Mouse (Mus musculus) spleen, postnatal 4 days (tissue): ENCODE results near the gene Ccdc91.

ENCODE experiments used
- DNase-seq, 2 experiments: peaks; one replicate each; pipeline ENCODE4 v3.0.0; 2022; ENCODE audit warnings: low spot score in 2 of 2

The Ccdc91 gene

DNA sequence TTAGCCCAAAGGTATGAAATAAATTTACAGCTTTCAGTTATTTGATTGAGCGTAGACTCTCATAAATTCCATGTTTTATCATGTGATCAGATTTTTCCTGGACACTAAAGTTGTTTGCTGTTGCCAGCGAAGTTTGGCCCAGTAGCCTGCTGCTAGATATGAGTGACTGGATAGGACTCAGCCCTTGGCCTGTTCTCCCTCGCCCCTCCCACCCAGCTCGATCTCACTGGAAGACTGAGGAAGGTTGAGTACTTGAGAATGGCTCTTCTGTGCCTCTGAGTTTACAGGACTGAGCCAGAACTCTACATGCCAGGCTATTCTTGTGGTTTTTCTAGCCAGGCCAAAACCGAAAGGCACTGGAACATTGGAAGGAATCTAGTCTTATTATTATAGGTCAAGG, 93.6 kb downstream of the Ccdc91 start:
- DNase-seq: no peak

DNA sequence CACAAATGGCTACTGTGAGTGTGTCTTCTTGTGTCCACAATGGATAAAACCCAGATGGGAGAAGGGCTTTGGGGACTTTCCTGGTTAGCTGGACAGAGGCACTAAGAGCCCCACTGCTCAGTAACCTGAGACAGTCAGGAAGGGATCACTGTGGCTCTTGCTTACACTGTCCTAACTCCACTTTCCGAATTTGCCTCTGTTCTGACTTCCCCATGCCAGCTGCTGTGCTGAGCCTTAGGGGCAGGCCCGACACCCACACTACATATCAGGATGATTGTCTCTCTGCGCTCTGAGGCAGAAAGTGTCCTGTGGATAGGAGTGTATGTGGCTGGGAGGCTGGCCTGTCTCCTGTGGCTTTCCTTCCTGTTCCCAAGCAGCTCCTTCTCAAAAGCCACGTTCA, 97.5 kb downstream of the Ccdc91 start:
- DNase-seq: no peak

DNA sequence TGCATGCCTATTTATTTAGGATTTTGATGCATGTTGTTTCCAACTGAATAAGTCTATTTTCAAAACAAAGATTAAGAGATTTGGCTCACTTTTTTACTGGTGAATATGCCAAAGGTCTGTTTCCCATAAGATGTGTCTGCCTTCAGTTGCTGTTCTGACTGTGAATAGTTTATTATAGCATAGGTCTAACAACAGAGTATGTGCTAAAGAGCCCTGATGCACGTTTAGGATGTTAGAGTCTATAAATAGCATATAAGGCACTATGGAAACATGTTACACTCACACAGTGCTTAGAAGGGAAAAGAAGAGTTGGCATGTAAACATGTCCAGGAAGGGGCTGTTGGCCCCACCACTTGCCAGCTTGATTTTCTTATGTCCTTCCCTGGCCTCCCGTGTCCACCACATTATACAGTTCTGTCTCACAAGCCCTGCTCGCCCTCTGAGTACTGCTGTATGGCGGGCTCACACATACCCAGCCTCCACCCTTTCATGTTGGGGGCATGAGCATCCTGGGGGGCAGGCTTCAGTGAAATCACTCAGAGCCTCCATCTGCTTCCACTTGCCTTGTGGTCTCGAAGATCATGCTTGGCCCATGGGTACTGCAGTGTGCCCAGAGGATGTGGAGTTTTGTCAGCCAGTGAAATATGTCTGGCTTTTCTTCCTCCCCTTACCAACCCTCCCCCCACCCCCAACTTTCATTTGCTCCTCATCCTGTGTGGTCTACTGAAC, 99.0 kb downstream of the Ccdc91 start:
- DNase-seq: no peak

DNA sequence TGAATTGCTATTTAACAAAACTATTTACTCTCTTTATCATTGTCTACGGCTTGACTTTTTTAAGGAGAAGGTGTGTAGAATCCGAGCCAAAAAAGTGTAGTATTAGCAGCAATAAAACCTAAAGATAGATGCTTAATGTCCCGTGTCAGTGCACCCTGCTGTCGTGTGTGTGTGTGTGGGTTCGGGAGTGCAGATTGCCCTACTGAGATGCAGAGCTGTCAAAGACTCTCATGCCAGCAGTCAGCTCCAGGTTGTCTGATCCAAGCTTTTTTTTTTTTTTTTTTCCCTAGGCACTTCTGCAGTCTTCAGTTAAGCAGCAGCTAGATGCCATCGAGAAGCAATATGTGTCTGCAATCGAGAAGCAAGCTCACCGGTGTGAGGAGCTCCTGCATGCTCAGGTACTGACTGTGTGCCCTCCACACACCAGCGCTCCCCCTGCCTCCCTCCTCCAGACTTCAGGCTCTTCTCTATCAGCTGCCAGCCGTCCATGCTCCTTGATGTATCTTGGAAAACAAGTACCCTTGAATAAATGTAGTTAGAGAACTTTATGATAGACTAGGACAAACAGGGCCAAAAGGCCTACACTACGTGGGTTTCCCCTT, 99.7 kb downstream of the Ccdc91 start:
- no peak for DNase-seq

DNA sequence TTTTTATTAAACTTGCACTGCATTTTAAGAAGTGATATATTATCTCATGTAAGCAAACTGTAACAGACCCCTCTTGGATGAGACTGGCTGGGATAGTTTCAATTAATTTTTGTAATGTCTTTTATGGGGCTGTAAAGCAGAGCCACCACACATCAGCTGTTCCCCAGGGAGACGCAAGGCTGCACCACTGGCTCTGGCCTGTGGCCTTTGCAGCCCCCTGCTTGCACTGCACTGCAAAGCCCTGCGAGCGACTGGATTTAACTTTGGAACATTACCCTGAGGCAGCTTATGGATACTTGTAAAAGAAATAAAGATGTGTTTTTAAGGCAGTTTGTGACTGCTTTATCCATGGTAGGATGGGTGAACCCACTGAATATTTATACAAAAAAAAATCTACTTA, 112.0 kb downstream of the Ccdc91 start:
- DNase-seq: no peak

DNA sequence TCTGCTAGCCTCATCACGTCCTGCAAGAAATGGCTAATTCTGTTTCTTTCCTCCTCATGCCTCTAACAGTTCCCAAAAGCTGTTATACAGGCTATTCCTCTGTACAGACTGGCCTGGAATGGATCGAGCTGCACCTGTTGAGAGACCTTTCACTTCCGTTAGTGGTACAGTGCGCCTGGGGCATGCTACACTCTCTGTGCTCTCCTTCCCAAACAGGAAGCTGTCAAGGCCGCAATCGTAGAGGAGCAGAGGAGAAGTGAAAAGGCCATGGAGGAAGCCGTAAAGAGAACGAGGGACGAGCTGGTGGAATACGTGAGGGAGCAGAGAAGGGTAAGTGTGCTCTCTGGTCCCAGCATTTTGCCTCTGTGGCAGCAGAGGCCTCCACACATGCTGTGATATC, 131.0 kb downstream of the Ccdc91 start:
- DNase-seq: no peak

DNA sequence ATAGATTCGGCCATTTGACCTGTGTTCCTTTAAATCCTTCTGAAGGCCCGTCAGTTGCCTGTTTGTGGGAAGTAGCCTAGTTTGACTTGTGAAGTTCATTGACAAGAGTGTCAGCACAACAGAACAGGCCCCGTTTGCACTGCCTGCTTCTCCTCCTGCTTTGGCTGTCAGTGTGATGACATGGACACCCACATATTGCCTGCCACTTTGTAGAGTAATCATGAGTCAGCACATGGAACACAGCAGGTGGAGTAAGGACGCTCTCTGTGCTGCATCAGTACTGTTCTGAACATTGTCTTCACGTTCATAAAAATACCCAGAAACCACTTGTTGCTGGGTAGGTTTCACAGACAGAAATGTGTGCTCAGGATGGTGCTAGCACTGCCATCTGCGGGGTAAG, 132.0 kb downstream of the Ccdc91 start:
- no peak for DNase-seq

DNA sequence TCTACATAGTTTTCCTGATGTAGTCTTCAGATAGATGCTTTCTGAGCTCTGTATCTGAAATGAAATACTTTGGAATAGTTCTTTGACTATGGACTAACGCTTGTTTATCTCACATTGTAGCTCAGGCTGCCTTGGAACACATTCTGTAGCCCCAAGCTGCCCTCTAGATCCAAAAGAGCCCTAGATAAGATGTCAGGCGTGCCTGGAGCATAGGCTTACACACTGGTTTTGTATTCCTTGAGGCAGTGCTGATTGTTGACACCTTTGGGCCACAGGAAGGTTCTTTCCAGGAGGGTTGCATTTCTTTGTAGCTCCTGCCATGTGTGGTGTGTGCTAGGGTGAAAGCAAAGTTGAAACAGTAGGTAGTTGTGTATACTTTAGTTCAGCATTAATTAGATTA, 139.7 kb downstream of the Ccdc91 start:
- DNase-seq: no peak

DNA sequence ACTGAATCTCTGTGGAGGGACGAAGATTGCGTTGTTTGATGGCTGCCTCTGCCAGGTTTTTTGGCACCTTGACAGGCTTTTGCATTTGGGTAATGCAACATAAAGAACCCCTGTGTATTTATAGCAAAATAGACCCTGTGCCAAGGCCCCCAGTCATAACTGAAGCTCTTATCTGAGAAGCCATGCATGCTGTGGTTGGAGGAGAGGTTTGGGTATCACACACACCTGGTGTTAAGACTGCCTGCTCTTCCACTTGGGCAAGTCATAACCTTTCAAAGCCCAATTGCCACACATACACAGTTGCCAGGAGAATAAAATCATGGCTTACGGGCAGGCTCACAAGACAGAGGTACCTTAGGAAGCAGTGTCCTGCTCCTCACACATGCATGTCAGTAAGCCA, 147.5 kb downstream of the Ccdc91 start:
- DNase-seq: no peak

DNA sequence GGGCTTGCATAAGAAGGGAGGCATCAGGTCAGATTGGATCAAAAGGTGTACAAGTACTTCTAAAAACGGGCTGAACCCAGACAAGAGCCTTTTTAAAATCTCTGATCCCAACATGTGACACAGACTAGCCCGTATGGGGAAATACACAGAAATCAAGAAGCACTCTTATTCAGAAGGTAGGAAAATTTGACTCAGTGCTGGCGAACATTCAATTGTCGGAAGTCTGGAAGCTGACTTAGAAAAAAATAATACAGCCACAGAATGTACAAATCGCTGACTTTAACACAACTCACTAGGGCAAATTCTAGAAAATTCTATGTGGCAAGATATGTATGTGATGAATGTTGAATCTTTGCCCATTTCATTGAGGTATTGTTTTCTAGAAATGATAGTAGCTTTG, 160.8 kb downstream of the Ccdc91 start:
- no peak for DNase-seq

DNA sequence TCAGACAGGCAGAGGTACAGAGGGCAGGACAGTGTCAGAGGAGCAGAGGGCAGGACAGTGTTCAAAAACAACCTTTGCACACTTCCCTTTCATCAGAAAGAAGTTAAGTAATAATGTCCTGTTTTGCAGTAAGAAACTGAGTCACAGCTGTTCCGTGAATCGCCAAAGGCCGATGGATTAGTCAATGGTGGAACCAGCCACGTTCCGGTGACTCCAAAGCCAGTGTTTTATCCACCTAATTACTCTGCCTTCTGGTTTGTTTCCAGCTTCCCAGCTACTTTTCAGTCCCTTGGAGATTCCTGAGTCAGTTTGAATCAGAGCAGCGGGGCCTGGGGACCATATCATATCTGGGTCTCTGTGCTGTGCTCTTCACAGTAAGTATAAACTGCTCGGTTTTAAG, 168.2 kb downstream of the Ccdc91 start:
- no peak for DNase-seq

DNA sequence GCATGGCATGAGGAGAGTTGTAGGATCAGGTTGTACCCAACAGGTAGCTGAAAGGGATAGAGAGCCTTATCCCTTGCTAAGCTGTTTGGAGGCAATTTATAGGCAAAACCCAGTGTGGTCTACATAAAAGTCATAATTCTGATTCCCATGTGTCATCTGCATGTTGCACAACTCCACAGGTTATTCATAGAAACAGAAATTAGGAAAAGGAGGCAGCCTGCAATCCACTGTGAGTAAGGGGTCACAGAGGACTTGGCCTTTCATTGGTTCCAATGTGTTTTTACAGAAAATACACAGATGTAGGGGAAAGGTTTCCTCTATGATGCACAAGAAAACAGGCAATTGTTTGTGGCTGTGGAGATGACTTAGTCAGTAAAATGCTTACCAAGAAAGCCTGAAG, 168.8 kb downstream of the Ccdc91 start:
- DNase-seq: no peak

DNA sequence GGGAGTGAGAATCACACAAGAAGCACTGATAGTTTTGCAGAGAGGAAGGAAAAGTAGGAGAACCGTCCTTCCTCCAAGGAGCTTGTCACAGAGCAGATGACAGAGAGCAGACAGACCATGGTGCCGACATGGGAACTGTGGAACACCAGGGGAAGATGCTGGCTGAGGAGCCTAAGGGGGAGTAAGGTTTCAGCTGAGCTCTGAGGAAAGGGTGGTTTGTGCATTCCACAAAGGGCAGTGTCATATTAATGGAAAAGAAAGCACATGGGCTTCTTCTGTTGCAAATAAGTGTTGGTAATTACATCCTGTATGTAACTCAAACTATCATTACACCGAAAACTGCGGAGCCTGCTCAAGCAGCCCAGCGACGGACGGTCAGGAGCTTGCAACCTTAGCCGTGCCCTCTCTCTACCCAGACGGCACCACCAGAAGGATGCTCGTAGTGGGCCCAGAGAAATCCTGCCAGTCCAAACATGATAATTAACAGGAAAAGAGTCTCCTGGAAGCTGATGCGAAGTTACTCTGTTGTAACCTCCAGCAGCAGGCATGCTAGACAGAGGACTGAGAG, 170.9 kb downstream of the Ccdc91 start:
- no peak for DNase-seq

DNA sequence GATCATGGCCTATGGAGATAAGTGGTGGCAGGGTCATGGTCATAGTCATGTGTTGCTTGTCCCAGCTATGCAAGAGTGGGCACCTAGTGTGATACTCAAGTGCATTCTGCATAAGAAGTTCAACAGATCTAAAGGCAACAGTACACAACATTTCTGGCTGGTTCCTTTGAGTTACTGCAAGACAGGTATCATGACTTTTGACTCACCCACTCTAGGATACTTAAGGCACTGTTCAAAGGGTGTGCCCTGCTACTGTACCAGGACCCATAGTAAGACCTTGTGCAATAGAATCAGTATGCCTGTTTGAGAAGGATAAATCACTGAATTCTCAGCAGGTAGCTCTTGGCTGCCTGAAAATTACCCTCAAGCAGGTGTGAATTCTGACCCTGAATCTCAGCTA, 182.4 kb downstream of the Ccdc91 start:
- no peak for DNase-seq

DNA sequence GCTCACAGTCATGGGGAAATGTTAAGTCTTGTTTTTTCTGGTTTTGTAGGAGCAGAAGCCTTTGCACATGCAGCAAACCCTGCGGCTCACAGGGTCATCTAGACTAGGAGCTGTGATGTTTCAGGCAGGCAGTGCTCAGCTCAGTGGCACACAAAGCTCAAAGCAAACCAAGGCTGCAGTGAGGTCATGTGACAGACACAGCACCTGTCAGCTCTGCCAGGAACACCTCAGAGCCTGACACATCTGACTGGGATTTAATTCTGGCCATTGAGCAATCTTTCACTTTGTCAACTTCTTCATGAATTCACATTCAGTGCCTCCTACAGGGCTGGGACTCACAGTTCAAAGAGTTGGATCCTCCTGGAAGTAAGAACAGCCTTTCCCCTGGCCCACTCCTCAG, 185.1 kb downstream of the Ccdc91 start:
- DNase-seq: no peak

DNA sequence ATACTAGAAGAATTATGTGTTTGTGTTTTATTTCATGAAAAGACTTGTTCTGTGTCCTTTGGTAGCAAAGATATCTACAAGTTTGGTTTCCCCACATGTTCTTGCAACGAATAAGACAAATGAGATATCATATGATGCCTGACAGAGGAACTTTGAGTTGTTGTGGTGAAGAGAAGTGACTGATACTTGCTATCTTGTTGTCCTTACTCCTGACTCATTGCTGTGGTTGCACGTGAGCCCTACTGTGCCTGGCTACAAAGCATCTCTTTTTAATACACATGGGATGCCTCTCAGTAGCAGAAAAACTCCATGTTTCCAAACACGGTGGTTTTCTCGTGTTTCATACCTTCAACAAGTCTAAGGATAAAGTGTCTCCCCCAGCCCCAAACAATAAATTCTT, 186.2 kb downstream of the Ccdc91 start:
- DNase-seq: no peak

DNA sequence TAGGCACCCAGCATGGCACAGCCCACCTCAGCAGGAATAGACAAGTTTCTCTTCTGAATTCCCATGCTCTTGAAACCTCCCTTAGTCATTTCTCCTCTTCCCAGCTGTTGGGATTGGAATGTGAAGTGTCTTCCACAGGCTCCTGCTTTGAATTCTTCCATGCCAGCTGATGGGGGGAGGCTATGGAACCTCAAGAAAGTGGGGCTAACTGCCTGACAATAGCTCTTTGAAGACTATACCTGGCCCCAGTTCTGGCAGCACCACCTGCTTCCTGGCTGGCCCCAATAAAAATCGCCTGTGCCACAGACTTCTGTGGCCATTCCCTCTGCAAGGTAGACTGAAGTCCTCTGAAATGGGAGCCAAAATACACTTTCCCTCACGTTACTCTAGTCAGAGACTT, 187.0 kb downstream of the Ccdc91 start:
- no peak for DNase-seq

DNA sequence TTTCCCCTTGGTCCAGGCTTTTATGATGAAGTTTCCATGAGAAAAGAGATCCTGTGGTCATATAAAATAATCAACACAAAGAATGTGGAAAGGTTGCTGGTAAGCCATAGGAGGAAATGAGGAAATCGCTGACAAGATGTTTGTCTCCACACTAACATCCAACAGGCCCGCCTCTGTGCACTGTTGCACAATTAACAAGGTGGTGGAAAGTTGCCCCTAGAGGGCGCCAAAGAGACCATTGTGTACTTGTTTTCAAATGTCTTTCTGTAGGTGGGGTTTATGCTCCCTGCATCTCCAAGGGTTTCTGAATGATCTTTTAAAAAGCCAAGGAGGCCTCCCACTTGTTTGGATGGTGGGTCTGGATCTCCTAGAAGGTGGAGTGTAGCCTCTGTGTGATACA, 188.7 kb downstream of the Ccdc91 start:
- DNase-seq: peak; percentile 20 to 70

DNA sequence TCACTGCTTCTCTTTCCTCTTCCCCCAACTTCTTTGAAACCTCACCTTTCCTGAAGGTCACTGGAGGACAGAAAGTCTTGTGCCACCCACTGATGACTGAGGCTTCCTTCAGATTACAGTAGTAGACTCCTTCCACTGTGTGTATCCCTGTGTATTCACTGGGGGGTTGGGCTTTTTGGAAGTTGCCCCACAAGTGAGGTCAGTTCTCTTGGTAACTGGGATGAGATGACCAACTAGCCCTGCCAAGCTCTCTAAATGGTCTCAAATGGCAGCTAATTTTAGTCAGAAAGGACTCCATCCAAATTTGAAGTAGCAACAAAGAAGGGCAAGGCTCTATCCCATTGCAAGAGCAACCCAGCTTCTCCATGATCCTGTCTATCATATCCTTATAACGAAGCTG, 195.7 kb downstream of the Ccdc91 start:
- no peak for DNase-seq

DNA sequence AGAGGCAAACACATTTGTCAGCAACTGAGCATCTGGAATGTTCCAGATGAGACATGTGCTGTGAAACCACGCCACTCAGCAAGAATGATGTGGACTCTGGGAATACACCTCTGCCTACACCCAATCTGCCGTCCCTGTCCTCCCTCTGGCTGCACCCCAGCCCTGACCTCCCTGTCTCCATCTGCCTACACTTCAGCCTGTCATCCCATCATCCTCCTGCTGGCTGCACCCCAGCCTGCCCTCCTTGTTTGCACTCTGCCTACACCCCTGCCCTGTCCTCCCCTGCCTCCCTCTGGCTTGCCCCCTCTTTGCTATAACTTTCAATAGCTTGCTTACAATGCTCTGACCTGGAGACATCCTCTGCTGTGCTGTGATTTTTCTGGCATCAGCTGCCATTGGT, 196.9 kb downstream of the Ccdc91 start:
- no peak for DNase-seq

DNA sequence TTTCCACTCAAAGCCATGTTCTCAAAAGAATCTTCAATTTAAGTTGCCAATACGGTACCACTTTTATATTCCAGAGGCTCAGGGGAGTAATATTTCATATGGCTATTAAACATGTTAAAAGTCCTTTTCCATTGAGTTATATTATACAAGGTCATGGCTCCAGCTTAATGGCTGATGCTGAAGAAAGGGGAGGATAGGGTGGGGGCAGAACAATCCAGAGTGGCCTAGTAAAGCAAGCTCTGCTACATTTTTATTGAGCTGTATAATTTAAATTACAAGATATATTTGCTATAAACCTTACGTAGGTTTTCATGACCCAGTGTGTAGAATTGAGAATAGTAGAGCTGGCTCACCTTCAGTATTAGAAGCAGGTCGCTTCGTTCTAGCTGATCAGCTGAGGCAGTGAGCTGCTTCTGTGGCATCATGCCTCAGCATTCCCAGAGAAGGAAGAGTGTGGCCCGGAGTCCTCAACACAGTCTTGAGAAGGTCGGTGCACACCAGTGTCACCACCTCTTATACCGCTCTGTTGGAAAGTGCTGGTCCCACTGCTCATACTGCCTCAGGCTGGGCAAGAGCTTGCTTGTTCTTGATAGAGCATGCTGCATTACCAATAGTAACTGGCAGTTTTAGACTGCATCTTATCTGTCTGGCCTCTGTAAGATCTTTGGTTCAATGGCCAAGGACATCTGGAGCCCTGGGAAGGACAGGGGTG, 199.6 kb downstream of the Ccdc91 start:
- no peak for DNase-seq

DNA sequence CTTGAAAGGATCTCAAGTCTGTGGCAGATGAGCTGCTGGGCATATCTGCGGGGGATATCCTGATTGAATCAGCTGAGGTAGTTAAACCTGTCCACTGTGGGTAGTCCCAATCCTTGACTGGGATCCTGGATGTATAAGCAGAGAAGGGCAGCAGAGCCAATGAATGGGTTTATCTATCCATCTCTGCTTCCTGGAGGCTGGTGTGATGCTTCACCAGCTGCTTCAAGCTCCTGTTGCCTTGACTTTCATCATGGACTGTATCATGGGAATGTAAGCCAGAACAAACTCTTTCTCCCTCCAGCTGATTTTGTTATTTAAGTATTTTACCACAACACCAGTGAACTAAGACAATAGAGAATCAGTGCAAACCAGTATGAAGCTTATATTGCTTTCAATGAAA, 200.6 kb downstream of the Ccdc91 start:
- DNase-seq: no peak
